Mouse (Mus musculus): ENCODE data around the gene Gprin2.

DNA sequence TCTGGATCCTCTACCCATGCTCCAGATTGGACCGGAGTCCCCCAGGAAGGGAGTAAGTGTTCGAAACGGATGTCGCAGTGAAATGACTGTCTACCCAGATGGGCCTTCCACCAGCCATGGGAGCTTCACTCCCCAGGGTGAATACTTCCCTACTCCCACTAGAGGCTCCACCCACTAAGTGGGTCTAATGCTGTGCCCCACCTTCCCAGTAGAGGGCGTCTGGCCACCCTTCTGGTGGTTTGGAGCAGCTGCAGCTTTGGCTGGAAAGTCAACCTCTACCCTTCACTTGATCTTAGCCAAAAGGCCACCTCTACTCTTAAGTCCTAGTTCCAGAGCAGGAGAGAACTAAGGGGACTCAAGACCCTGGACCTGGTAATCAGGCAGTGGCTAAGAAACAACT, 12.8 kb downstream of the Gprin2 start:
- TF ChIP-seq CTCF (IDR thresholded peaks at IDR 0.05; ENCODE audit: low read depth) (peak; percentile 86), EP300 (IDR thresholded peaks at IDR 0.05; ENCODE audit: low read depth) (no peak)

Data from liver, embryonic 14.5 days (tissue).